Mouse (Mus musculus) induced T-regulatory cell, adult 2 months (primary cell): ENCODE results near the gene Psma3.

Source experiments
- DNase-seq: peaks from one replicate; pipeline ENCODE4 v3.0.0-alpha.2; 2012; ENCODE audit warnings: low read depth

Psma3 gene

DNA sequence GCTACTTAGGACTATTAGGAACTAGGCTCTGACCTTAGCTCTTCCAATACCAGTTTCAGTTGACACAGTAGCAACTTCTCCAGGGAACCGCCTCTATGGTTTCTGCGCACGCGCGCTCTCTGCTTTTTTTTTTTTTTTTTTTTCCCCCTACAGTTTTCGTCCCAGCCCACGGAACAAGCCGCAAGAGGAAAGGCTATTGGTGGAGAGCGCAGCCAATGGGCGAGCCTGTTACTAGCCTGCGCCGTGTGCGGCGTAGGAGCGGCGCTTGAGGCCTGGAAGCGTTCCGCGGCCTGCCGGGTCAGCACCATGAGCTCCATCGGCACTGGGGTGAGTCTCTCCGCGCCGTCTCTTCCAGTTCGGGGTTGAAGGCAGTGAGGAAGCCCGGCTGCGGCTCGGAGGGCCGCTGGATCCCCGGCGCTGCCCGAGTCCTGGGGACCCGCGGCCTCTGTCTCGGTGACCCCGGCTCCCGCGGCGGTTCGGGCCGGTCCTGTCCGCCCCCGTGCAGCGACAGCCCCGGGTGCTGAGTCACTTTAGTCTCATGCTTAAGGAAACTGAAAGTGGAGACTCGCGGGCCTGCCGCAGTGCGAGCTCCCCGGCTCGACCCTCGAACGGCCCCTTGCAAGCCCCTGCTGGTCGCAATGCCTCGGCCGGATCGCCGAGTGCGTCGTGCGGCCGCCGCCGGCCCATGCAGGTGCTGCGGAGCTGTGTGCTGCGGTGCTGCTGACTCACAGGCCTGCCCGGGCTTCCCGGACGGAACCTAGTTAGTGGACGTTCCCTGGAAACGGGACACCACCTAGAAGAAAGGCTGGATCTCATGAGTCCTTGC lies at the start of gene Psma3:
TSS of gene Psma3 (plus strand) at position 181 of the 826 bp plus-strand sequence.
- peak; percentile 97 for DNase-seq

DNA sequence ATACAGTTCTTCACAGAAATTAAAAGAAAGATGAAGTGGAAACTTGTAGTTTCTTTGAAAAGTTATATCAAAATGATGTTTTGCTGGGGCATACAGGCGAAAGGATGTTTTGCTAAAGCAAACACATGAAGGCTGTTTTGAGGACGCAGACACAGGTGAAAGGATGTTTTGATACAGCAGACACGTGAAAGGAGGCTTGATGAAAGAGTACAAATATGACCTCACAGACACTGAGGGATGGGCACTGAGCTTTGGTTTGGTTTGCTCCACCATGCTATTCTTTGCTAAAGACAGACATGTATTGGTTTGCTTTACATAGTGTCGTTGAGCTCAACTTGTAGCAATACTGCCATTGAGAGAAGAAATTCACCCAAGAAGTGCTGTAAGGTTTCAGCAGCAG lies 44.6 kb upstream of the Psma3 start:
- no peak for DNase-seq

DNA sequence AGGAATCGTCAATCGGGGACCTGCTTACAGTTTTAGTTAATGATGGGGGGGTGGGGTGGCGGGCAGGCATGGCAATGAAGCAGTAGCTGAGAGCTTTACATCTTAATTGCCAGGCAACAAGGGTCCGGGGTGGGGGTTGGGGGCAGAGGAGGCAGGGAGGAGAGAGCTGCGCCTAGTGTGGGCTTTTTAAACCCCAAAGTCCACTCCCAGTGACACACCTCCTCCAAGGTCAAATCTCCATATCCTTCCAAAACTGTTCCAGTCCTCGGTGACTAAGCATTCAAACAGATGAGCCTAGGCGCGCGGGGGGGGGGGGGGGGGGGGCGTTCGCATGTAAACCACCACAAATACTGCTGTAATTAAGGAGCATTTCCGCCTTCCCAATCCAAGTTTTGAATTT lies 37.3 kb upstream of the Psma3 start:
- no peak for DNase-seq

DNA sequence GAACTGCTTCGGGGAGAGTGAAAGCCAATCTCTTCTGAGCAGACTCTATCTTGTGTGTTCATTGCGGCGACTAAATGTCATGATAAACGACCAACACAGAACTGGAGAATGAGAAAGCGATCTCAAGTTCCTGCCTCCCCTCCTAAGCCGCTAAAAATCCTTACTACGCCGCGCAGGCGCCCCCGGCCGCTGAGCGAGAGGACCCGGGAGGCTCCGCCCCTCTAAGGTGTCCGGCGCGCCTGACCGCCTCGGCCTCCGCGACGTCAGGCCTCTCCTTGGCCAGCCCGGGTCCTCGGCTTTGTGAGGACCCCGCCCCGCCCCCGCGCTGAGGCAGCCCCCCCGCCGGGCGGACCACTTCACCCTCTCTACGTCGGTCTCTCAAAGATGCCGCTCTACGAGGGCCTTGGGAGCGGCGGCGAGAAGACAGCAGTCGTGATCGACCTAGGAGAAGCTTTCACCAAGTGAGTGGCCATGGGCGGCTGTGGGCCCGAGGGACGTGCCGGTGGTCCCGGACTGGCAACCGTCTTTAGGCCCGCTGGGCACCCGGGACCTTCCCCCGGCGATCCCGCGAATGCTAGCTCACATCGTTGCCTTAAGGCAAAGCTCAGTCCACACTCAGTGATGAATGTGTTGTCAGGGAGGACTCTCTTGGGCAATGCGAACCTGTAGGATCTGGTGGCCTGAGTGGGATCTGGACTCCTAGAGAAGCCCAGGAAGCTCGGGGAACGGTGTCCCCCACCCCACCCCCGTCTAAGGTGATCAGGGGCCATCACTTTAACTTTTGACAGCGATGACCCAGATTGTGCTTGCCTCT lies 36.6 kb upstream of the Psma3 start, which contains the start of gene Actr10:
TSS of gene Actr10 (plus strand) at position 287 of the 814 bp plus-strand sequence.
- peak; percentile 95 for DNase-seq

DNA sequence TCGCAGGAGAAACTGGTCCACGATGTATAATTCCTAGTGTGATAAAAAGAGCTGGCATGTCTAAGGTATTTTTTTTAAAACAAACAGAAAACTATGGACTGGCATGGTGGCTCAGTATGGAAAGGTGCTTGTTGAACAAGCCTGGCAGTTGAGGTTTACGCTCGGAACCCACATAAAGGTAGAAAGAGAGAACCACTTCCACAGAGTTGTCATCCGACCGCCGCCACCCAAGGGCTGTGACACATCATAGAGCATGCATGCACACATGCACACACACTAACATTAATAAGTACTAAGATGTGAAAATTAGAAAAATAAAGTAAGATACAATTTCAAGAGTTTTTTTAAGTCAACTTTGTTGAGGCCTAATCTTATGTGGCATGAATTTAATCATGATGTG lies 33.6 kb upstream of the Psma3 start:
- peak; percentile 35 for DNase-seq

DNA sequence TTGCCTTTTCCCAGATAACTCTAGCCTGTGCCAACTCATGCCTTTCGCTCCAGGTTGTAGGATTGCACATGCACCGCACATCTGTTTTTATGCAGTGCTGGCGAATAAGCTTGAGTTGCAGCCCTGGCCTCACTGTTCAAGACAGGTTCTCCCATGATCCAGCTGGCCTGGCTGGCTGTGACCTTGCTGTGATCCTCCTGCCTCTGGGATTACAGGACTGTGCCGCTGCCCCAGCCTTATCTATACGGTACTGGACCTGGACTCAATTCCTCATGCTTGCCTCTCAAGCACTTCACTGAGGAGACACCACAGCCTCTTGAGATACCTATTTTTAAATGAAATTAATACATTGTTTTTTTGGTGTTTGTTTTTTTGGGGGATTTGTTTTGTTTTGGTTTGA lies 30.2 kb upstream of the Psma3 start:
- DNase-seq, result no peak

DNA sequence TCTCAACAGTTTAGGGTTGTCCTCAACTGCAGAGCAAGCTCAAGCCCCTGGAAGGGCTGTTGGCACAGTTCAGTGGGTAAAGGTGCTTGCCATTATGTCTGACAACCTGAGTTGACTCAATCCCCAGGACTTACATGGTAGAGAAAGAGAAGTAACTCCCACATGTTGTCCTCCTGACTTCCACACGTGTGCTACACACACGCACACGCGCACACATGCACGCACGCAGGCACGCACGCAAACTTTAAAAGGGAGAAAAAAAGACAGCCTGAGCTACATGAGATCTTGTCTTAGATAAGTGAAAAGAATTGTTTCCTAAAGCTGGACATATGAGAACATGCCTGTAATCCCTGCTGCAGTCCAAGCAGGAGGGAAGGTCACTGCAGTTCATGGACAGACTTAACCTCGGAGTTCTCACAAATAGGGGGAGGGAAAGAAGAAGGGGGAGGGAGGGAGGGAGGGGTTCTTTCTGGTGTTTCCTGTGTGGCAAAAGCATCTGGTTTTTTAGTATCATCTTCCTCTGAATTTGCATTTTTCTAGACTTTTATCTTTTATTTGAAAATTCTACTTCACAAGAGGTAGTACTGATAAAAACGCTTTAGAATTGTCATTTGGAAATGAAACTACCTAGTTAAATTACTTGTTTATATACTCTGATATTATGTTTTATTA lies 27.7 kb upstream of the Psma3 start:
- peak; percentile 42 for DNase-seq

DNA sequence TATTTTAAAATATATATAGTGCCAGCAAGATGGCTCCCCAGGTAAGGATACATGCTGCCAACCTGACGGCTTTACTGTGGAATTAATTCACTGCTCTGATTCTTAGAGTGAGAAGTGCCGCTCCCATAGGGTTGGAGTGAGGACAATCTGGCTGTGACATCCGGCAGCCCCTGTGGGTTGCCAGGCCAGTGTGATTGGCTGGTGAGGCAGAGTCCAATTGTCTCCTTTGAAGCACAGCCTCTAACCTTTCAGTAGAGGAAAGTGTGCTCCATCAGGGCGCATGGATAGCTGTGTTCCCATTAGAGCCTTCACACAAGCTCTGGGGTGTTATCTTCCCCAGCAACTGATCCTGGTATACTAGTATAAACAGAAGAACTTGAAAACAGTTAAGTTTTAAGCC lies 15.8 kb upstream of the Psma3 start:
- DNase-seq, result no peak

DNA sequence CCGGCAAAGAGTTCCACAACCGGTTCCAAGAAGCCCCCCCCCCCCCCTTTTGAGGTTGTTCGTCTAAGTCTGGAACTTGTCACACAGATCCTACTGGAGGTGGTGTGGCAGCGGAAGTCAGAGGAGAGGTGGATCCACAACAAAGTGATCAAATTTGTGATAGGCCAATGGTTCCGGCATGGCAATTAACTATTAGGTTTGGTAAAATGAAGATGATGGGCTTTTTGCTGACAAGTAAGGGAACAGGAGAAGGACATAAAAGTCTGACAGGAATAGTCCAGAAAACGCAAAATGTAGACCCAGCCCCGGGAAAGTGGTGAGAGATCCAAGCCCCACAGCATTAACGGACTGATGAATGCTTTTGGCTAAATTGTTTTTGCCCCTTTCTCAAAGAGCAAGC lies 6.8 kb upstream of the Psma3 start:
- no peak for DNase-seq

DNA sequence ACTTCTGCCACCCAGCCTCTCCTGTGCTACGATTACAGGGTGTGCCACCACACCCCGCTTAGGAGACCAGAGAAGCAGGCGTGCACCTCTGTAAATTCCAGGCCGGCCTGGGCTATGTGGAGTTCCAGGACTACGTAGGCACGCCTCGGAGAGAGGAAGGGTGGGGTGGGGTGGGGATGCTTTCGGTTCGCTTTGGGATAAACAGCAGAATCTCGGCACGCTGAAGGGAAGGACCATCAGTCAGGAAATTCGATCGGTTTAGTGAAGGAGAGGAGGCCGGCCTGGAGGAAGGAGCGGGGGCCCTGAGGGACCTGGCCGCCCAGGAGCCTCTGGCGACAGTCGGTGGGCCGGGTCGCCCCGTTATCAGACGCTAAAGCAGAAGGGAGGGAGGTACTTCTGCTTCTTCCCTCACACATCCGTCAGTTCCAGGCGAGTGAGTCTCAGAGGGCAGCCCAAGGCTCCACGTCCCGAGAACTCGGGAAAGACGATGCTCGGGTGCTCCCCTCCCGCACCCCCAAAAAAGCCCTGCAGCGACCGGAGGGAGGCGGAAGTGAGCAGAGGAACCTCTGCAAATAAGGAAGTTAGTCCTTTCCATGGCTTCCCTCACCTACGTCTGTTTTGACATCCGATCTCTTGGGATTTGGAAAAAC lies 6.2 kb upstream of the Psma3 start:
- no peak for DNase-seq

DNA sequence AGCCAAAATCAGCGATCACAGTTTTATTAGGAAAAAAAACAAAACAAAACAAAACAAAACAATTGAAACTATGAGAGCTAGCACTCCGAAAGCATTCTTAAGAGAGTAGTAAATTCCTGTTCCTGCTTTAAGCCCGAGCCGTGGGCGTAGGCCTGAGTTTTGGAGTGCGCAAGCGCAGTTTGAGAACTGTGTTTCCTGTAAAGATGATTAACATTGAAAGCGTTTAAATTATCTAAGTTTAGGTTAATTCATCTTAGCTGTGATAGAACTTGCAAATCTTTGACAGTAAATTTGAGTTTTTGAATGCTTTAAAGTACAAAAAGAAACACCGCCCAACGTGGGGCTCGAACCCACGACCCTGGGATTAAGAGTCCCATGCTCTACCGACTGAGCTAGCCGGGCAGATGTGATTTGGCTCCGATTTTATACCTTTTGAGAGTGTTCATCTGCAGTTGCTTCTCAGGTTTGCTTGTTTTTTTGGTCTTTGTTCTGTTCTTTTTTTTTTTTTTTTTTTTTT lies 5.6 kb upstream of the Psma3 start:
- peak; percentile 98 for DNase-seq

DNA sequence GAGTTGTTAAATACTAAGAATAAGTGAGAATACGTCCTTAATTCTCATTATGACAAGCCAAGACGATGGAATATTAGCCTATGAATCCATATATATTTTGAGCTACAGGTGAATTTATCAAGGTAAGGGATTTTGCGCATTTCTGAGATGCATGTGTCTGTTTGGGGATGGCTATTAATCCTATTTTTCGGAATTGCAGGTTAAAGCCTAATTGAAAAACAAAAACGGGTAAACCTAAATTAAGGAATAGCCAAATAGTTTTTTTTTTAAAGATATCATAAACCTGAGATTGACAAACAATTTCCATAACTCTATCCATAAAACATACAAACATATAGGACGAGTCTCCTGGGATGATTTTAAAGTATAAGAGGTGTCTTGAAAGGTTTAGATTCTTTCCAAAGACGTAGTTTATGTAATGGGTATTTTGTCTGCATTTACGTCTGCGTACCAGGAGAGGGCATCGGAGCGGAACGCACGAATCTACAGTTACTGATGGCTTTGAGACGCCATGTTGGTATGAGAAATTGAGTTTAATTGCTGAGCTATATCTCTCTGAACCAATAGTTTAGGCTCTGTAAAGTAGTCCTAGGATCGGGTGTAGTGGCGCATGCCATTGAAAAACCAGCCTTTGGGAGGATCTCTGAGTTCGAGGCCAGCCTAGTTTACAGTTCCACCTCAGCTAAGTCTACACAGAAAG lies 4.8 kb upstream of the Psma3 start:
- peak; percentile 92 for DNase-seq

DNA sequence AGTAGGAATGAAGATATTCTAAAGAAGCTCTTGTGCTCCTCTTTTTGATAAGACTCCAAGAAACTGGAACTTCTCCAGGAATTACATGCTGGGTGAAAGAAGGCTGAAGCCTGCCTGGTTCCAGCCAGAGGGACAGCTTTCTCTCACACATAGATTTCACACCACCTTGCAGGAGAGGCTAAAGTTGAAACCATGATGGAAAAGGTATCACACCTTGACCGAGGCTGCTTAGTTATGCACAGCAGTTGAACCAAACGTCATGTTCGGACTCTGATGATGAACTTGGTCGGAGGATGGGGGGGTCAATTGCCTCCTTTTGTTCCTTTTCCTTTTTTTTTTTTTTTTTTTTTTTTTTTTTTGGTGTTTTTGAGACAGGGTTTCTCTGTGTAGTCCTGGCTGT lies 590 bp upstream of the Psma3 start:
- DNase-seq, result peak; percentile 36

DNA sequence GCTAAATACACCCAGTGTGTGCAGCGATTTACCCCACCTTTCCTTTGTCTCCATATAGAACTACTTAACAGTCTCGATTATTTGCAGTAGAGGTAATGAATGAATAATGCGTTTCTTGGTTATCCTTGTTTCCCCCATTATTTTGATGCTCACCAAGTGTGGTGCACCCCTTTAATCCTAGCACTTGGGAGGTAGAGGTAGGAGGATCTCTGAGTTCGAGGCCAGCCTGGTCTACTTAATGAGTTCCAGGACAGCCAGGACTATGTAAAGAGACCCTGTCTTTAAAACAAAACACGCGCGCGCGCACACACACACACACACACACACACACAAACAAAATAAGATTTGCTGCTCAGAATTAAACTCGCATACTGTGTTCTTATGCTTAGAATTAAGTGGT lies 985 bp downstream of the Psma3 start:
- no peak for DNase-seq

DNA sequence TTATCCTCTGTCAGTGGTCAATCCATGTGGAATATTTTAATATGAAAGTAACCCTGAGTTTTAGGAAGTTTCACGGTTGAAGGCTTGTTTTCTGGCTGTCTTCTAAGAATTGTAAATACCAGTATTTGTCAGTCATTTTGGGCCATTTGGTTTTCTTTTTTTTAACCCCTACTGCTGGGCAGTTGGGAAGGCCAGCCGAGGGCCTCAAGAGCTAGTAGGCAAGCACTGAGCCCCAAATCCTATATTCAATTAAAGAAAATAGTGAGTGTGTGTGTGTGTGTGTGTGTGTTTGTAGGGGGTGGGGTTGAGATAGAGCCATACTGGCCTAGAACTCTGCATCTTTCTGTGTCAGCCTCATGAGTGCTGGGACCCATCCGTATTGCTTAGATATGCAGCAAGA lies 1.5 kb downstream of the Psma3 start:
- DNase-seq, result no peak

DNA sequence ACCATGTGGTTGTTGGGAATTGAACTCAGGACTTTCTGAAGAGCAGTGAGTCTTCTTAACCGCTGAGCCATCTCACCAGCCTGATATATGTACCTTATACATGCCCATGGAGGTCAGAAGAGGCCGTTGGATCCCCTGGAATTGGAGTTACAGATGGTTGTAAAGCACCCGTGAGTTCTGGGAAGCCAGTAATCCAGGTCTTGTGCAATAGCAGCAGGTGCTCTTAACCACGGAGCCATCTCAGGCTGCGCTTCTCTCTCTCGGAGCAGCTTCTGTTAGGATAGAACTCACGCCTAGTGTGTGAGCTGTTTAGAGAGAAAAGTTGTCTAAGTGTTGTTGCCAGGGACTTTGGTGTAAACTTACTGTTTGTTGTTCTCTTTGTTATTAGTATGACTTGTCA lies 3.9 kb downstream of the Psma3 start:
- DNase-seq, result no peak

DNA sequence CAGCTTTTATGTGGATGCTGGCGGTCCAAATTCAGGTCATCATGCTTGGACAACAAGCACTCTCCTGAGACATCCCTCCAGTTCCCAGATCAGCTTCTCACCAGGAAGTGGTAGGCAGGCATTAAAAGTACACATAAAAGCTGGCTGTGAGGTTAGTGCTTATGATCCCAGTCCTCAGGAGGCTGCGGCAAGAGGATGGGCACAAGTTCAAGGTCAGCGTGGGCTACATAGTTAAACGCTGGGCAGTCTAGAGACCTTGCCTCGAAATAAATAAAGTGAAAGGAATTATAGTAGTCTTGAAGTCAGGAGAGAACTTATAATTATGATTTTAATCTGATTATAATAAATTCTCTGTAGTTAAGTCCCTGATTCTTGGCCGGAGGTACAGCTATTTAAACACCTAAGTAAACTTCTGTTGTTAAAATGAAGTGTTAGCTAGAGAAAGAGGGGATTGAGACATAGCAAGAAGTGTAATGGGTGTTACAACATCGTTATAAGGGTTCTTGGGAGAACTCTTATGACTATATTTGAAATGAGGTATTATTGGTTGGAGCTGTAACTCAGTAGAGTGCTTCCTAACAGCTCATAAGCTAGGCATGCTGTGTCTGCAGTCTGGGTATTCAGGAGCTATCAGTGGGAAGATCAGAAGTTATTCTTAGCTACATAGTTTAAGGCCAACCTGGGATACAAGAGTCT lies 10.6 kb downstream of the Psma3 start:
- no peak for DNase-seq

DNA sequence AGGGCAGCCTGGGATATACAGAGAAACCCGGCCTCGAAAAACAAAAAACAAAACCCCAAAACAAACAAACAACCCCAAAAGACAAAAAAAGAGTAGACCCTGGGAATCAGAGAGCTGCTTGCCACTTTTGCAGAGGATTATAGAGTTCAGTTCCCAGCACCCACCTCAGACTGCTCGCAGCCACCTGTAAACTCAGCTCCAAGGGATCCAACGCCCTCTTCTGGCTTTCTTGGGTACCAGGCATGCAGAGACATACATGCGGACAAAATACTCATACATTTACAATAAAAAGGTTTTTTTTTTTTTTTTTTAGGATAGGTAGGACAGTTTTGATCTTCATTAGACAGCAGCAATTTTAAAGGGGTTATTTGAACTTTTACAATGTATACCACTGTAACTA lies 22.8 kb downstream of the Psma3 start:
- DNase-seq, result no peak

DNA sequence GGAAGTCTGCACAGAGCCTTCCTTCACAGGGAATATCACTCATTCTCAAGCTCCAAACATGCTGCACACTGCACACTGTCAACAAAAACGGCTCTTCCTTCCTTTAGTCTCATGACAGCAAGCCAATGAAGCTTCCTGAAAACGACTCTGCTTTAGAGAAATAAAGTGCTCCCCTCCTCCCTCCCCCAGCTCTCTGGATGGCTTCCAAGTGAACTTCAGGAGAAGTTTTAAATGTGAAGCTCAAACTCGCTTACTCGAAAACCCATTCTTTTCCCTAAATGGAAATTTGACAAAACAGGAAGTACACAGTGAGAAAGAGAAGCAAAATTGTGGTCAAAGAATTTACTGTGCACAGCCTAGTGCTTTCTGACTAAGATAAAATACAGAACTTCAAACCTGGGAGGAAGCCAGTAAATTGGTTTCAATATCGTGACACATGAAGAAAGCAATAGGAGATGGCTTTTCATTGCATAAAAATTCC lies 25.0 kb downstream of the Psma3 start:
- peak; percentile 76 for DNase-seq

DNA sequence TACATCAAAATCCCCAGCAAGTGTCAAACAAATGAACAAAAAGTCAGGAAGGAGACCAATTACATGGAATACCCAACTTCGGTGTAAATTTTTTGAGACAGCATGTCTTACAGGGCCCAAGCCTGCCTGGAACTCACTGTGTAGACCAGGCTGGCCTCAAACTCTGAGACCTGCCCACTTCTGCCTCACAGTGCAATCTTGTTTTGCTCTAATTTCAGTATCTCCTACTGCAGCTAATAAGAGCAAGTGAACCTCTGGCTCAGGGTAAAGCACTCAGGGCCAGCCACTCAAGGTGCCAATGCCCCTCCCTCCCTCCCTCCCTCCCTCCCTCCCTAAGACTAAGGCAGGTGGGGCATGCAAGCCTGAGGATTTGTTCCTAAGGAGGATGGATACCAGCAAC lies 25.9 kb downstream of the Psma3 start:
- no peak for DNase-seq

DNA sequence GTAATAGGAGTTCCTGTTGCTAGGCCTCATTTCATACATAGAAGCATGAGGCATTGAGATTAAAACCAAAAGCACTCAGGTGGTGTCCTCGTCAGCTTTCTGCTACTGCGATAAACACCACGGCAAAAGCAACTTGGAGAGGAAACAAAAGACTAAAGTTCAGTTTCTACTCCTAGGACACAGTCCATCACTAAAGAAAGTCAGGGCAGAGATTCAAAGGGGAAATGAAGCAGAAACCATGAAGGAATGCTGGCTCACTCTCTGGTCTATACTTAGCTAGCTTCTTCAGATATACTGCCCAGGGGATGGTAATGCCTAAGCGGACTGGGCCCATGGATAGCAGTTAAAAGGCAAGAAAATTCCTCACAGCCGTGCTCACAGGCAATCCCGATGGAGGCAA lies 27.0 kb downstream of the Psma3 start:
- no peak for DNase-seq
